Mouse (Mus musculus) left cerebral cortex, adult 18-20 months (tissue): ENCODE results near the gene Akap17b. TPM values are rescaled to one million over a fixed set of nuclear protein-coding genes. Genes with fewer than 3 reads are reported as not detected.

ENCODE experiments used
- DNase-seq, 2 experiments: peaks; one replicate each; pipeline ENCODE4 v3.0.0; 2021 to 2022; ENCODE audit warnings: low spot score in 2 of 2, mixed read lengths in 1 of 2
- total RNA-seq, 2 experiments: library from RNA; stranded (reverse); gene quantifications; 2 replicates each; pipeline ENCODE4 v1.2.3; 2021

Gene Akap17b
- total RNA-seq, 2 experiments from 2014 or later, result 13.5 to 13.6 TPM

- DNase-seq, result no peak
Observed at GRCm38 (mm10) chrX:36587304-36588209, 57.6 kb downstream of the Akap17b start.

- DNase-seq, result no peak
Observed at GRCm38 (mm10) chrX:36586629-36587303, 58.4 kb downstream of the Akap17b start.

GRCm38 (mm10) chrX:36562079-36562478 lies 83.1 kb downstream of the Akap17b start:
- no peak for DNase-seq

GRCm38 (mm10) chrX:36561650-36562049 lies 83.5 kb downstream of the Akap17b start:
- peak; percentile 71 to 74 for DNase-seq

GRCm38 (mm10) chrX:36560170-36560569 lies 85.0 kb downstream of the Akap17b start:
- DNase-seq, result no peak

Other genes with a start within 250 kb of the Akap17b start
- gene Gm6268, start 244.1 kb downstream of the Akap17b start, total RNA-seq, result not detected
- gene Gm14569, start 153.6 kb downstream of the Akap17b start, total RNA-seq, result under 1 TPM in 1 of 2 experiments, not detected in 1; 0.58 TPM
- gene Pgrmc1, start 47.2 kb downstream of the Akap17b start, total RNA-seq, result 100 to 1,000 TPM; 288 to 323 TPM
- under 1 TPM; 0.42 to 0.70 TPM for gene Slc25a43, start 98.3 kb upstream of the Akap17b start, total RNA-seq
- gene Slc25a5, start 150.3 kb upstream of the Akap17b start, total RNA-seq, result 100 to 1,000 TPM; 315 to 349 TPM
- gene Ube2a, start 228.5 kb upstream of the Akap17b start, total RNA-seq, result 10 to 100 TPM; 44.1 to 50.3 TPM
- 10 to 100 TPM; 36.9 to 39.0 TPM for gene C330007P06Rik, start 228.7 kb upstream of the Akap17b start, total RNA-seq